Mouse (Mus musculus) cerebellum, adult 2 months (tissue): ENCODE measurements around the gene Washc1.
"Not testable (repeated sequence)": the region's sequence is repeated elsewhere in the genome, so short reads cannot be mapped to it uniquely, and the experiment has no call there.

ENCODE experiments used
- CTCF ChIP-seq: fragments of 200-500 bp; IDR thresholded peaks from 2 replicates; pipeline ENCODE4 v1.5.1; 2011; ENCODE audit warnings: low read depth, mild to moderate bottlenecking, control low read depth, low read length, moderate library complexity, borderline replicate concordance; ENCODE audit not compliant: insufficient read depth
- POLR2A ChIP-seq: fragments of 200-500 bp; IDR thresholded peaks from 2 replicates; pipeline ENCODE4 v1.6.1; 2011; ENCODE audit warnings: low read length, control low read depth, borderline replicate concordance; ENCODE audit not compliant: insufficient read depth

DNA sequence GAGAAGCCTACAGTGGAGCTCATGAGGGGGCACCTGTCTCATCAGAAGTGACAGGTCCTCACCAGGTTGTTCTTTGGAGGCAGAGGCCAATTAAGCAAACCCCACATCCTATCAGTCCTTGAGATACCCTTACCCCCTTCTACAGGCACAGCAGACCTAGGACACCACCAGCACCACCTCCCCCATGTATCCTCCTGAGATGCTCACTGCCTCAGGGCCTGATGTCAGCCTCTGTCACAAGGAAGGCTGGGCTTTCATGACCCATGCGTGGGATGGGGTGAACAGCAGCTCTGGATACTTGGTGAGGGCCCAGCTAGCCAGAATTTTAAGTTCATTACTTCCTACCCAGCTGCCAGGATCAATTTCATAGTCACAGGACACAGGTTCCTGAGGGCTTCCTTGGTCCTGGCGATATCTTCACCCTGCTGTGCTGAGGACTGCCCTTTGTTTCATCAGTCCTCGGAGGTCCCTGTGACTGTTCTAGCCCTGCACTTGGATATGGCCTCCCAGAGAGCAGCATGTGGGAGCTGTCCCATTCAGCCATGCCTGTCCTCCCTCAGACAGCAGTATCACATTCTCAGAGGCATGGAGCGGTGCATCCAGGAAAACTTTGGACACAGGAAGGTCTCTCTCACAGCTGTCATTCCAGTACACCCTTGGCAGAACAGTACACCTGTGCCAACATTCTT lies 42.5 kb downstream of the Washc1 start:
- TF ChIP-seq CTCF, POLR2A: not testable (repeated sequence)
